Mouse (Mus musculus) fat pad, adult 2 months (tissue): ENCODE measurements around the gene Gm17727.
"Not testable (repeated sequence)": the region's sequence is repeated elsewhere in the genome, so short reads cannot be mapped to it uniquely, and the experiment has no call there.

Source experiments
- DNase-seq: peaks from one replicate; pipeline ENCODE4 v3.0.0-alpha.2; 2011; ENCODE audit warnings: low read depth, low spot score; ENCODE audit errors: extremely low read depth

Gene Gm17727

DNA sequence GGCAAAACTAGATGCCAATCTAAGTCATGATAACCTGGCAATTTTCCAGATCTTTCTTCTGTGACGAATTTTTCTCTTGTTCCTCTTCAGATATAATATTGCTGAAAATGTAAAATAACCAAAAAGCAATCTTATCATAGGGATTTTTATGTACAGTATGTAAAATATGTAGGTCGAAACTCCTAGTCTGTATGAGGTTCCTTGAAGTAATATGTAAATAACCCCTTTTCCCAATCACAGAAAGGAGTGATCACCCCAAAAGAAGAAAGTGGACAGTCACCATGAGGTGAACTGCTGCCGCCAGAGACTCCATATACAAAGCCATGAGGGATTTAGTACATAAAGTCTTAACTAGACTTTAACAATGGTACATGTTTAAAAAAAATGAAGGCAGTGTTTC lies at the start of gene Gm17727:
Gene Gm17727 (minus strand): TSS at position 101 of the 400 bp plus-strand sequence.
- DNase-seq = no peak

DNA sequence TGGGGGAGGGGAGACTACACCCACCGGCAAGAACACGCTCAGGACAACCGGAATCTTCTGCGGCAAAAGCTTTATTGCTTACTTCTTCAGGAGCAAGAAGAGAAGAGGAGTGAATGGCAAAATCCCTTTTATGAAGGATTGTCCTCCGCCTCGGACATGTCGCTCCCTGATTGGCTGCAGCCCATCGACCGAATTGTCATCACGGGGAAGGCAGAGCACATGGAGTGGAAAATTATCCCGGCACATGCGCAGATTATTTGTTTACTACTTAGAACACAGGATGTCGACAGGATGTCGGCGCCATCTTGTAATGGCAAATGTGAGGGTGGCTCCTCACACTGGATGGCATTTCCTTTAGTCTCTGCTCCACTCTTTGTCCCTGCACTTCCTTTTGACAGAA lies 40.0 kb upstream of the Gm17727 start:
- not testable (repeated sequence) for DNase-seq

GRCm38 (mm10) chr9:35798146-35798545 lies 20.2 kb upstream of the Gm17727 start:
- no peak for DNase-seq

GRCm38 (mm10) chr9:35790001-35790400 lies 12.1 kb upstream of the Gm17727 start, which contains the start of the genes Gm27235 and D730048I06Rik:
TSS of gene Gm27235 (minus strand) at chr9:35790101.
TSS of gene D730048I06Rik (minus strand) at chr9:35790112.
- DNase-seq = no peak

GRCm38 (mm10) chr9:35756843-35757242 lies 21.1 kb downstream of the Gm17727 start:
- DNase-seq = no peak

GRCm38 (mm10) chr9:35740749-35741148 lies 37.2 kb downstream of the Gm17727 start, which contains the start of gene Gm17677:
TSS of gene Gm17677 (plus strand) at chr9:35741049.
- no peak for DNase-seq
